Mouse (Mus musculus) liver, adult 2 months (tissue): ENCODE results near the gene Crispld2.

ENCODE experiments used
- CTCF ChIP-seq: fragments of 200-500 bp; IDR thresholded peaks from 2 replicates; pipeline ENCODE4 v1.5.1; 2011; ENCODE audit warnings: low read depth, low read length, control low read depth
- POLR2A ChIP-seq: fragments of 200-500 bp; IDR thresholded peaks from 2 replicates; pipeline ENCODE4 v1.6.1; 2011; ENCODE audit warnings: low read length, control low read depth; ENCODE audit not compliant: insufficient read depth; ENCODE audit errors: extremely low read depth

DNA sequence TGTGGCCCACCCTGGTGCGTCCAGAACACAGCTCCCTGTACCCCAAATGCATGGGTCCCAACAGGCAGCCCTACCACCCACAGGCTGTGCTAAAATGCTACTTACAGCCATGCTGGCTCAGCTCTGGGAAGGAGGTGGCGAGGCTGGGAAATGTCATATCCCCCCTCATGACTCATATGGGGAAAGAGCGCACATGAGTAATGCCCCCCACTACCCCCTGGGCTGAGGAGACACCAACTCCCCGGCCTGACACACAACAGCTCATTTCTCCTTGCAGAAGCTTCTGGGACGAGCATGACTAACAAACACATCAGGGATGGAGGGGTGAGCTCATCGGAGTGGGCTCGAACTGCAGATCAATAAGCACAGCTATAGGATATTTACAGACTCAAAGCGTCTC is 73.4 kb downstream of the Crispld2 start:
- TF ChIP-seq CTCF (no peak), POLR2A (no peak)
